Mouse (Mus musculus) neural tube, embryonic 11.5 days (tissue): Measurements from ENCODE around the gene Arl16. TPM values are rescaled to one million over a fixed set of nuclear protein-coding genes. Genes with fewer than 3 reads are reported as not detected.

ENCODE experiments used
- ATAC-seq: fragments of 200-750 bp; cut with Nextera tagmentation; 2 replicates; pipeline ENCODE4 v1.8.0; 2017; ENCODE audit warnings: moderate number of reproducible peaks, mild to moderate bottlenecking, moderate TSS enrichment, moderate library complexity; ENCODE audit not compliant: insufficient read depth, low FRiP score, low TSS enrichment
- DNase-seq: peaks from one replicate; pipeline ENCODE4 v3.0.0-alpha.2; 2015; ENCODE audit warnings: low spot score
- H3K27ac ChIP-seq: fragments of 300-500 bp; sonication (generic); 2 replicates; pipeline ENCODE4 v1.5.1; 2014; ENCODE audit warnings: low read depth, mild to moderate bottlenecking, low read length
- H3K27me3 ChIP-seq: fragments of 300-500 bp; sonication (generic); 2 replicates; pipeline ENCODE4 v1.6.1; 2014; ENCODE audit warnings: mild to moderate bottlenecking, low read length, mixed read lengths; ENCODE audit not compliant: control insufficient read depth, insufficient read depth
- H3K36me3 ChIP-seq: fragments of 300-500 bp; sonication (generic); 2 replicates; pipeline ENCODE4 v1.6.1; 2014; ENCODE audit warnings: mild to moderate bottlenecking, low read length, moderate library complexity, mixed read lengths; ENCODE audit not compliant: control insufficient read depth, insufficient read depth
- H3K4me1 ChIP-seq: fragments of 300-500 bp; sonication (generic); 2 replicates; pipeline ENCODE4 v1.6.1; 2014; ENCODE audit warnings: low read length, mixed read lengths; ENCODE audit not compliant: control insufficient read depth, insufficient read depth
- H3K4me2 ChIP-seq: fragments of 300-500 bp; sonication (generic); 2 replicates; pipeline ENCODE4 v1.6.1; 2014; ENCODE audit warnings: low read depth, mild to moderate bottlenecking, moderate library complexity
- H3K4me3 ChIP-seq: fragments of 300-500 bp; sonication (generic); 2 replicates; pipeline ENCODE4 v1.5.1; 2014; ENCODE audit warnings: low read depth, low read length
- H3K9ac ChIP-seq: fragments of 300-500 bp; sonication (generic); 2 replicates; pipeline ENCODE4 v1.6.1; 2014; ENCODE audit warnings: mild to moderate bottlenecking, low read length
- H3K9me3 ChIP-seq: fragments of 300-500 bp; sonication (generic); 2 replicates; pipeline ENCODE4 v1.6.1; 2016; ENCODE audit warnings: low read length; ENCODE audit not compliant: control insufficient read depth
- WGBS: fragments of 180-500 bp; shearing (Covaris S2); extraction: QIAGEN DNeasy Blood & Tissue Kit; methylation state at CpG from one replicate; pipeline ENCODE4 v1.1.7; 2014; 5-methylcytosine and 5-hydroxymethylcytosine counted together
- polyA plus RNA-seq: library from polyadenylated mRNA; unstranded; fragments of >200 nt; fragmentation: Nextera tagmentation; extraction: Ambion mirVana; gene quantifications from 2 replicates; pipeline ENCODE4 v1.2.1, GENCODE M21; 2014

Arl16 gene
- polyA plus RNA-seq, 1 experiment from 2014 or later, result 65.7 TPM

DNA sequence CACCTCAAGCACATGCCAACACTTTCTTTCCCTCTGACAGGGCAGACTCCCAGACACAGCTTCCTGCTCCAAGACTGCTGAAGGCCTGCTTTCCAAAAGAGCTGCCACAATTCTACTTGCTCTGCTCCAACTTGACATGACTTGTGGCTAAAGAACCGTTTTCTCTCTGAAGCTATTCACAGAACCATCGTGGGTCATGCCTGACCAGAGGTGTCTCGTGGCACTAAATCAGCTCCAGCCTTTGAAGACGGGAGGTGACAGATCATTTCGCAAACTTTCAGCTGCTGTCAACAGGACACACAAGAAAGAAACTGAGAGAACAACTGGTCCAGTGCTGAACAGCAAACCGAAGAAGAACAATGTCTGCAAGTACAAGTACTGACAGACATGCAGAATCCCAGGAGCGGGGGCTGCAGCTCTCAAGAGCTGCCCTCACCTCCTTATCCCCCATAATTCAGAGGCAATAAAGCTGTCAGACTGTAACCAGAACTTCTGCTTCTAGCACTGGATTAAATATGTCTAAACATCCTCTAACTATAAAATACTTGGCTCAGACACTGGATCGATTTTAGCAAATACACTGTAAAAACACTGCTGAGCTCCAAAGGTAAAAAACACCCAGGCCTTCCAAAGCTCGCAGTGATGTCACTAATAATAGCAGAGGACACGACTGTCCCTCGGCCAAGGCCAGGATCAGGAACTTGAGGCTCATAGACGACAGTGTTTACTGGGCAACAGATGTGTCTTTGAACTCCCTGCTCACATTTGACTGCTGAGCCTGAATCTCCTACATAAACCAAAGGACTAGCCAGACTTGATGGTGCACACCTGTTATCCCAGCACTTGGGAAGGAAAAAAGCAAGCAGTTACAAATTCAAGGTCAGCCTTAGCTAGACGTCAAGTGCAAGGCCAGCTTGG, 44.5 kb downstream of the Arl16 start:
- no peak overlapping the region for H3K9ac ChIP-seq
- DNase-seq (no peak), ATAC-seq (no peak)
- no peak overlapping the region for H3K4me2 ChIP-seq
- WGBS, result 77% methylated on average over 13 of the region's 13 CpGs
- peaks cover 20% of the 10 kb centered on the region for H3K36me3 ChIP-seq
- H3K27ac ChIP-seq, result no peak overlapping the region
- no peak overlapping the region for H3K4me3 ChIP-seq
- no peaks in the 10 kb centered on the region for H3K4me1 ChIP-seq
- no peaks in the 10 kb centered on the region for H3K9me3 ChIP-seq
- no peaks in the 10 kb centered on the region for H3K27me3 ChIP-seq

DNA sequence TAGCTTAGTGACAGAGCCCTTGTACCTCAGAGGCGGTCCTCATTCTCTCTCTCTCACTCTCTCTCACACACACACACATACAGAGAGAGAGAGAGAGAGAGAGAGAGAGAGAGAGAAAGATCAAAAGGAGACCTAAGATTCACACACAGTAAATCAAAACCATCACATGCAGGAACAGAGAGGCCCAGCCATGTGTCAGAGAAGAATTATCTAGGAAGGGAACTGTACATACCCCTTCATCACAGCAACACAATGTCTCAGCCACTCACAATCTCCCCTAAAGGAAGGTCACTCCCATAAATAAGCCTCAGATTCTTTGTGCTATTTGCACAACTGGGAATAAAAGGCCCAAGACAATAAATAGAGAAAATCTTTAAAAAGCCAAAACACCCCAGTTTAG, 48.8 kb downstream of the Arl16 start:
- no peak for DNase-seq
- no peak overlapping the region for H3K9ac ChIP-seq
- no peak for ATAC-seq
- H3K36me3 ChIP-seq, result peaks cover 21% of the 10 kb centered on the region
- H3K9me3 ChIP-seq, result no peaks in the 10 kb centered on the region
- no peaks in the 10 kb centered on the region for H3K27me3 ChIP-seq
- H3K4me1 ChIP-seq, result no peaks in the 10 kb centered on the region
- 76% methylated on average over 1 of the region's 1 CpGs for WGBS
- no peak overlapping the region for H3K4me3 ChIP-seq
- no peak overlapping the region for H3K4me2 ChIP-seq
- H3K27ac ChIP-seq, result no peak overlapping the region

DNA sequence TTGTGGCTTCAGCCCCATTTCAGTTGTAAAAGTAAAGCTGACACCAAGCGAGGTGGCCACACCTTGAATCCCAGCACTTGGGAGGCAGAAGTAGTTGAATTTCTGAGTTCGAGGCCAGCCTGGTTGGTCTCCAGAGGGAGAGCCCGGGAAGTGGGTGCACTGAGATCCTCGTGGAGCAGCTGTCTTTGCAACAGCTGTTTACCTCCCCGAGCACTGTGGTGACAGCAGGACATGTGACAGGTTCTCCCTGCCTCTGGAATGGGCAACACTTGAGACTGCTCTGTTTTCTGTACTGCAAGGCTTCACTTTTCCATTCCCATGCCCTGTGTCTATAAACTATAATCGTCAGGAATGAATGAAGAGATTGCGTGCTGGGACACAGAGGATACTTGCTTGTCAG, 49.6 kb downstream of the Arl16 start:
- H3K4me1 ChIP-seq, result no peaks in the 10 kb centered on the region
- no peaks in the 10 kb centered on the region for H3K27me3 ChIP-seq
- no peak overlapping the region for H3K4me3 ChIP-seq
- DNase-seq (no peak), ATAC-seq (no peak)
- no peak overlapping the region for H3K27ac ChIP-seq
- no peaks in the 10 kb centered on the region for H3K9me3 ChIP-seq
- peaks cover 26% of the 10 kb centered on the region for H3K36me3 ChIP-seq
- 89% methylated on average over 7 of the region's 7 CpGs for WGBS
- no peak overlapping the region for H3K4me2 ChIP-seq
- no peak overlapping the region for H3K9ac ChIP-seq

Other genes starting within 250 kb of the Arl16 start
- gene Bahcc1, start 234.7 kb downstream of the Arl16 start, polyA plus RNA-seq, result 19.7 and 22.7 TPM in 2 replicates
- 3,675 and 3,804 TPM in 2 replicates for gene Actg1, start 119.1 kb downstream of the Arl16 start, polyA plus RNA-seq
- 0.42 and 0.81 TPM in 2 replicates for gene Fscn2, start 106.1 kb downstream of the Arl16 start, polyA plus RNA-seq
- gene Faap100, start 88.8 kb downstream of the Arl16 start, polyA plus RNA-seq, result 34.5 and 39.5 TPM in 2 replicates
- gene Nploc4, start 29.9 kb downstream of the Arl16 start, polyA plus RNA-seq, result 44.7 and 51.0 TPM in 2 replicates
- gene Tspan10, start 25.0 kb downstream of the Arl16 start, polyA plus RNA-seq, result not detected in 2 replicates
- 0.65 TPM in 1 of 2 replicates, not detected in the other for gene Pde6g, start 14.1 kb downstream of the Arl16 start, polyA plus RNA-seq
- gene Oxld1, start 9.5 kb downstream of the Arl16 start, polyA plus RNA-seq, result 12.0 and 14.4 TPM in 2 replicates
- gene Ccdc137, start 9.5 kb downstream of the Arl16 start, polyA plus RNA-seq, result 26.4 and 29.0 TPM in 2 replicates
- gene Mrpl12, start 17.0 kb upstream of the Arl16 start, polyA plus RNA-seq, result 142 and 145 TPM in 2 replicates
- gene Slc25a10, start 24.2 kb upstream of the Arl16 start, polyA plus RNA-seq, result 41.4 and 49.5 TPM in 2 replicates
- gene Gcgr, start 63.1 kb upstream of the Arl16 start, polyA plus RNA-seq, result 0.19 and 0.24 TPM in 2 replicates
- 244 and 251 TPM in 2 replicates for gene Mcrip1, start 82.1 kb upstream of the Arl16 start, polyA plus RNA-seq
- not detected in 2 replicates for gene Ppp1r27, start 83.5 kb upstream of the Arl16 start, polyA plus RNA-seq
- 562 and 566 TPM in 2 replicates for gene P4hb, start 105.6 kb upstream of the Arl16 start, polyA plus RNA-seq
- gene Arhgdia, start 114.0 kb upstream of the Arl16 start, polyA plus RNA-seq, result 686 and 719 TPM in 2 replicates
- 669 and 698 TPM in 2 replicates for gene Alyref, start 130.8 kb upstream of the Arl16 start, polyA plus RNA-seq
- gene Anapc11, start 130.8 kb upstream of the Arl16 start, polyA plus RNA-seq, result 198 and 199 TPM in 2 replicates
- gene Npb, start 140.9 kb upstream of the Arl16 start, polyA plus RNA-seq, result 0.78 TPM in 1 of 2 replicates, not detected in the other
- 109 and 118 TPM in 2 replicates for gene Pcyt2, start 150.3 kb upstream of the Arl16 start, polyA plus RNA-seq
- gene Sirt7, start 157.6 kb upstream of the Arl16 start, polyA plus RNA-seq, result 37.2 and 39.0 TPM in 2 replicates
- 26.5 and 27.5 TPM in 2 replicates for gene Mafg, start 166.0 kb upstream of the Arl16 start, polyA plus RNA-seq
- gene Pycr1, start 176.2 kb upstream of the Arl16 start, polyA plus RNA-seq, result 31.8 and 33.8 TPM in 2 replicates
- 0.89 TPM in 1 of 2 replicates, not detected in the other for gene Myadml2, start 180.6 kb upstream of the Arl16 start, polyA plus RNA-seq
- gene Notum, start 193.6 kb upstream of the Arl16 start, polyA plus RNA-seq, result 2.6 and 3.0 TPM in 2 replicates
- 124 and 136 TPM in 2 replicates for gene Aspscr1, start 205.4 kb upstream of the Arl16 start, polyA plus RNA-seq
- gene Cenpx, start 246.1 kb upstream of the Arl16 start, polyA plus RNA-seq, result 112 and 115 TPM in 2 replicates
- gene Lrrc45, start 246.3 kb upstream of the Arl16 start, polyA plus RNA-seq, result 39.7 and 44.7 TPM in 2 replicates